Mouse (Mus musculus): ENCODE measurements around the gene Hacl1. TPM values are rescaled to one million over a fixed set of nuclear protein-coding genes. Genes with fewer than 3 reads are reported as not detected.

The Hacl1 gene
- polyA plus RNA-seq, 1 experiment from 2014 or later, result 76.3 TPM

- WGBS, result 37% methylated on average over 5 of the region's 5 CpGs
- ATAC-seq (replicated peaks; ENCODE audit: low FRiP score, low read depth), result no peak
- no peak for TF ChIP-seq CTCF (IDR thresholded peaks at IDR 0.05; ENCODE audit: low read depth)
Observed at GRCm38 (mm10) chr14:31559216-31559615, 81.9 kb downstream of the Hacl1 start.

DNA sequence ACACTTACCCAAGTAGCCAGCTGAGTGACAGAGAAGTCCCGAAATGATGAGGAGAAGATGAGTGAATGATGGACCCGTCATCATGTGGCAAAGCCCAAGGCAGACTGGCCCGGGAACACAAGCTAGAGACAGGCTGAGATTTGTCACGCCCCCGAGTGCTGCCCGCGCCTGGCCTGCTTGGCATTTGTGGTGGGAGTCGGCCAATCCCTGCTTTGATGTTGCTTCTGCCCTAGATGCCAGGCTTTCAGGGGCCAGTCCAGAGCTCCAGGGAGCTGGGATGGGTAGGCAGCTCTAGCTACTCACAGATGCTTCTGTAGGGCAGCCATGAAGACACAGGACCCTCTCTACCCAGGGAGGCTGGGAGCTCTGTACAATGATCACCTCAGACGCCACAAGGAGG lies 83.3 kb downstream of the Hacl1 start:
- no peaks in the 10 kb centered on the region for H3K27me3 ChIP-seq (ENCODE audit: insufficient read depth, low read length)
- H3K9ac ChIP-seq (ENCODE audit: low read depth, low read length), result no peak overlapping the region
- peaks cover 12% of the 10 kb centered on the region; the same call in 1 of the 2 replicates for H3K4me1 ChIP-seq (replicated peaks; ENCODE audit: insufficient read depth, low read length)
- H3K36me3 ChIP-seq (ENCODE audit: insufficient read depth, low read length), result no peaks in the 10 kb centered on the region
- ATAC-seq (replicated peaks; ENCODE audit: low FRiP score, low read depth) (no peak), DNase-seq (ENCODE audit: low spot score) (peak; percentile 55)
- H3K4me2 ChIP-seq (ENCODE audit: low read length), result no peak overlapping the region
- no peak for TF ChIP-seq CTCF (IDR thresholded peaks at IDR 0.05; ENCODE audit: low read depth)
- no peak overlapping the region for H3K4me3 ChIP-seq (replicated peaks; ENCODE audit: low read depth, low read length)
- WGBS, result 38% methylated on average over 9 of the region's 9 CpGs
- no peak overlapping the region for H3K27ac ChIP-seq
- no peaks in the 10 kb centered on the region for H3K9me3 ChIP-seq (replicated peaks; ENCODE audit: low read length)

More at GRCm38 (mm10) chr14:31559216-31559615, 81.9 kb downstream of the Hacl1 start:
- no peak overlapping the region for H3K4me2 ChIP-seq (ENCODE audit: low read length)
- DNase-seq (ENCODE audit: low spot score), result no peak
- no peaks in the 10 kb centered on the region for H3K27me3 ChIP-seq (ENCODE audit: insufficient read depth, low read length)
- H3K27ac ChIP-seq, result no peak overlapping the region
- no peaks in the 10 kb centered on the region for H3K9me3 ChIP-seq (replicated peaks; ENCODE audit: low read length)
- no peaks in the 10 kb centered on the region for H3K36me3 ChIP-seq (ENCODE audit: insufficient read depth, low read length)
- no peak overlapping the region for H3K4me3 ChIP-seq (replicated peaks; ENCODE audit: low read depth, low read length)
- H3K9ac ChIP-seq (ENCODE audit: low read depth, low read length), result no peak overlapping the region
- peaks cover 12% of the 10 kb centered on the region; the same call in 1 of the 2 replicates for H3K4me1 ChIP-seq (replicated peaks; ENCODE audit: insufficient read depth, low read length)

DNA sequence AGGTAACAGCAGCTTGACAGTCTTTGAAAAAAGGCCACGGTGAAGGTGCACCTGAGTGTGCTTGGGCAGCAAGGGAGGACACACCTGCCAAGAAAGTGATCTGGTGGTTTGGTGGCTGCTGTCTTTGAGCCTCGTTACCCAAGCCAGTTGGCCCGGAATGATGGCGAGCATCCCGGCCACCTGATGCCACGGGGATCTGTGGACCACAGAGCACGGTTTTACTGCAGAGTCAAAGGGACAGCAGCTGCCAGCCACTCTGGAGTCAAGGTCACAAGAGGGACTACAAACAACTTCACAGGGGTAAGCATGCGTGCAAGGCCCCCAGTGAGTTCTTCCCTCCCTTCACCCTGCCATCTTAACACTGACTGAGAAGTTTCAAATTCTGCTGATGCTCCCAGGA lies 83.8 kb downstream of the Hacl1 start:
- DNase-seq (ENCODE audit: low spot score) (peak; percentile 58), ATAC-seq (replicated peaks; ENCODE audit: low FRiP score, low read depth) (no peak)
- peaks cover 12% of the 10 kb centered on the region; the same call in 1 of the 2 replicates for H3K4me1 ChIP-seq (replicated peaks; ENCODE audit: insufficient read depth, low read length)
- H3K9ac ChIP-seq (ENCODE audit: low read depth, low read length), result no peak overlapping the region
- H3K4me3 ChIP-seq (replicated peaks; ENCODE audit: low read depth, low read length), result no peak overlapping the region
- no peaks in the 10 kb centered on the region for H3K27me3 ChIP-seq (ENCODE audit: insufficient read depth, low read length)
- no peak overlapping the region for H3K27ac ChIP-seq
- H3K36me3 ChIP-seq (ENCODE audit: insufficient read depth, low read length), result no peaks in the 10 kb centered on the region
- 46% methylated on average over 8 of the region's 8 CpGs for WGBS
- H3K9me3 ChIP-seq (replicated peaks; ENCODE audit: low read length), result no peaks in the 10 kb centered on the region
- no peak overlapping the region for H3K4me2 ChIP-seq (ENCODE audit: low read length)
- TF ChIP-seq CTCF (IDR thresholded peaks at IDR 0.05; ENCODE audit: low read depth), result no peak

GRCm38 (mm10) chr14:31556526-31557260 lies 84.4 kb downstream of the Hacl1 start:
- no peak overlapping the region for H3K9ac ChIP-seq (ENCODE audit: low read depth, low read length)
- no peaks in the 10 kb centered on the region for H3K27me3 ChIP-seq (ENCODE audit: insufficient read depth, low read length)
- H3K4me2 ChIP-seq (ENCODE audit: low read length), result no peak overlapping the region
- no peak overlapping the region for H3K27ac ChIP-seq
- H3K4me3 ChIP-seq (replicated peaks; ENCODE audit: low read depth, low read length), result no peak overlapping the region
- H3K4me1 ChIP-seq (replicated peaks; ENCODE audit: insufficient read depth, low read length), result peaks cover 12% of the 10 kb centered on the region; the same call in 1 of the 2 replicates
- ATAC-seq (replicated peaks; ENCODE audit: low FRiP score, low read depth) (no peak), DNase-seq (ENCODE audit: low spot score) (no peak)
- 82% methylated on average over 9 of the region's 9 CpGs for WGBS
- H3K36me3 ChIP-seq (ENCODE audit: insufficient read depth, low read length), result no peaks in the 10 kb centered on the region
- no peaks in the 10 kb centered on the region for H3K9me3 ChIP-seq (replicated peaks; ENCODE audit: low read length)
- TF ChIP-seq CTCF (IDR thresholded peaks at IDR 0.05; ENCODE audit: low read depth), result no peak

- Histone ChIP-seq H3K27ac (no peak overlapping the region), H3K4me3 (replicated peaks; ENCODE audit: low read depth, low read length) (no peak overlapping the region), H3K4me2 (ENCODE audit: low read length) (no peak overlapping the region), H3K36me3 (ENCODE audit: insufficient read depth, low read length) (no peaks in the 10 kb centered on the region), H3K27me3 (ENCODE audit: insufficient read depth, low read length) (no peaks in the 10 kb centered on the region), H3K9ac (ENCODE audit: low read depth, low read length) (no peak overlapping the region), H3K4me1 (replicated peaks; ENCODE audit: insufficient read depth, low read length) (peaks cover 12% of the 10 kb centered on the region; the same call in 1 of the 2 replicates), H3K9me3 (replicated peaks; ENCODE audit: low read length) (no peaks in the 10 kb centered on the region)
- 33% methylated on average over 14 of the region's 14 CpGs for WGBS
- TF ChIP-seq CTCF (IDR thresholded peaks at IDR 0.05; ENCODE audit: low read depth), result no peak
- ATAC-seq (replicated peaks; ENCODE audit: low FRiP score, low read depth) (no peak), DNase-seq (ENCODE audit: low spot score) (no peak)
Observed at GRCm38 (mm10) chr14:31555963-31556434, 85.1 kb downstream of the Hacl1 start.

GRCm38 (mm10) chr14:31555021-31555420 lies 86.1 kb downstream of the Hacl1 start:
- H3K36me3 ChIP-seq (ENCODE audit: insufficient read depth, low read length), result no peaks in the 10 kb centered on the region
- H3K4me1 ChIP-seq (replicated peaks; ENCODE audit: insufficient read depth, low read length), result 0 out of 2 replicates have a peak, but pooled peaks cover 5% of the 10 kb centered on the region
- no peak overlapping the region for H3K4me3 ChIP-seq (replicated peaks; ENCODE audit: low read depth, low read length)
- no peak for TF ChIP-seq CTCF (IDR thresholded peaks at IDR 0.05; ENCODE audit: low read depth)
- no peak for ATAC-seq (replicated peaks; ENCODE audit: low FRiP score, low read depth)
- no peak overlapping the region for H3K27ac ChIP-seq
- 92% methylated on average over 7 of the region's 7 CpGs for WGBS
- no peaks in the 10 kb centered on the region for H3K9me3 ChIP-seq (replicated peaks; ENCODE audit: low read length)
- H3K27me3 ChIP-seq (ENCODE audit: insufficient read depth, low read length), result no peaks in the 10 kb centered on the region
- no peak overlapping the region for H3K4me2 ChIP-seq (ENCODE audit: low read length)
- no peak for DNase-seq (ENCODE audit: low spot score)
- H3K9ac ChIP-seq (ENCODE audit: low read depth, low read length), result no peak overlapping the region

Other genes with a start within 250 kb of the Hacl1 start
- 45.2 and 46.8 TPM in 2 replicates for gene Sh3bp5, start 205.2 kb downstream of the Hacl1 start, polyA plus RNA-seq (2015; fragmentation: Nextera tagmentation; extraction: Ambion mirVana)
- 14.9 and 16.0 TPM in 2 replicates for gene Eaf1, start 146.9 kb downstream of the Hacl1 start, polyA plus RNA-seq (2015; fragmentation: Nextera tagmentation; extraction: Ambion mirVana)
- gene Mettl6, start 146.2 kb downstream of the Hacl1 start, polyA plus RNA-seq (2015; fragmentation: Nextera tagmentation; extraction: Ambion mirVana), result 43.9 and 51.6 TPM in 2 replicates
- 1.3 TPM in 2 replicates for gene Colq, start 49.9 kb downstream of the Hacl1 start, polyA plus RNA-seq (2015; fragmentation: Nextera tagmentation; extraction: Ambion mirVana)
- gene Gm49387, start 408 bp downstream of the Hacl1 start, polyA plus RNA-seq (2015; fragmentation: Nextera tagmentation; extraction: Ambion mirVana), result 2.9 TPM in 1 of 2 replicates, not detected in the other
- gene Btd, start 258 bp downstream of the Hacl1 start, polyA plus RNA-seq (2015; fragmentation: Nextera tagmentation; extraction: Ambion mirVana), result 60.6 and 64.5 TPM in 2 replicates
- gene Ankrd28, start 189.4 kb upstream of the Hacl1 start, polyA plus RNA-seq (2015; fragmentation: Nextera tagmentation; extraction: Ambion mirVana), result 6.5 and 6.8 TPM in 2 replicates

All from kidney, postnatal 0 days (tissue).